ENCODE assay signal across 23 mouse cellular contexts in genomic region chr3:4593977-4594523, GRCm38 (mm10).
"Had no signal": no experiment of that assay in that cellular context is flagged by ENCODE, and none has a peak within 500 bp of the region (broad histone marks: within the 10 kb centered on the region; RNA-seq: fewer than 3 reads in every experiment).

No protein-coding gene starts in this region.

- H3K27ac ChIP-seq: kidney, embryonic 15.5 days; limb, embryonic 12.5 days; limb, embryonic 15.5 days; liver, embryonic 14.5 days; macrophage; midbrain, embryonic 12.5 days; midbrain, embryonic 15.5 days; neural tube, embryonic 12.5 days; neural tube, embryonic 15.5 days; stomach, postnatal 0 days had no signal

- H3K4me3 ChIP-seq: kidney, embryonic 15.5 days; limb, embryonic 12.5 days; limb, embryonic 15.5 days; midbrain, embryonic 12.5 days; midbrain, embryonic 15.5 days; neural tube, embryonic 12.5 days; neural tube, embryonic 15.5 days had no signal

- H3K4me1 ChIP-seq: kidney, embryonic 15.5 days; limb, embryonic 12.5 days; limb, embryonic 15.5 days; midbrain, embryonic 12.5 days; midbrain, embryonic 15.5 days; neural tube, embryonic 12.5 days; neural tube, embryonic 15.5 days had no signal

- ATAC-seq: liver, postnatal 0 days; lung, postnatal 0 days; midbrain, embryonic 15.5 days had no signal

- H3K9ac ChIP-seq: kidney, embryonic 15.5 days; limb, embryonic 12.5 days; limb, embryonic 15.5 days; liver, embryonic 14.5 days; liver, postnatal 0 days; lung, embryonic 14.5 days; midbrain, embryonic 12.5 days; midbrain, embryonic 15.5 days; neural tube, embryonic 12.5 days; neural tube, embryonic 15.5 days had no signal

- H3K36me3 ChIP-seq: kidney, embryonic 15.5 days; limb, embryonic 12.5 days; limb, embryonic 15.5 days; midbrain, embryonic 12.5 days; midbrain, embryonic 15.5 days; neural tube, embryonic 12.5 days; neural tube, embryonic 15.5 days had no signal

- DNase-seq: kidney, postnatal 10 days; kidney, postnatal 36 days; layer of hippocampus, postnatal 36 days; left cerebral cortex, postnatal 4 days; liver, postnatal 0 days; lung, embryonic 14.5 days; right cerebral cortex, postnatal 14 days; right cerebral cortex, postnatal 4 days; thymus, adult 2 months; thymus, postnatal 14 days; thymus, postnatal 4 days had no signal

- H3K27me3 ChIP-seq: kidney, embryonic 15.5 days; limb, embryonic 12.5 days; limb, embryonic 15.5 days; midbrain, embryonic 12.5 days; midbrain, embryonic 15.5 days; neural tube, embryonic 12.5 days; neural tube, embryonic 15.5 days had no signal

- H3K9me3 ChIP-seq: kidney, embryonic 15.5 days; limb, embryonic 12.5 days; limb, embryonic 15.5 days; midbrain, embryonic 12.5 days; midbrain, embryonic 15.5 days; neural tube, embryonic 12.5 days; neural tube, embryonic 15.5 days had no signal

- H3K4me2 ChIP-seq: kidney, embryonic 15.5 days; limb, embryonic 12.5 days; limb, embryonic 15.5 days; liver, embryonic 11.5 days; lung, embryonic 14.5 days; midbrain, embryonic 12.5 days; midbrain, embryonic 15.5 days; neural tube, embryonic 12.5 days; neural tube, embryonic 15.5 days had no signal
